Comparison of ENCODE assay signal across 25 mouse cellular contexts in genomic region chr7:130291179-130291578, GRCm38 (mm10).
DNase-seq lines count a peak whose midpoint lies in the region; ATAC-seq lines count a peak whose summit lies in the region.
"Had no signal": no experiment of that assay in that cellular context is flagged by ENCODE, and none has a peak within 500 bp of the region (broad histone marks: within the 10 kb centered on the region; RNA-seq: fewer than 3 reads in every experiment).

No protein-coding gene starts in this region.

- DNase-seq in heart, postnatal 36 days, result no peak
- DNase-seq in lung, postnatal 14 days, result no peak
- DNase-seq in layer of hippocampus, adult 9-11 months, result no peak
- DNase-seq: adrenal gland, postnatal 36 days; cerebellum, adult 11 months; cerebellum, adult 9-11 months; kidney, adult 11 months; liver, postnatal 0 days; right cerebral cortex, postnatal 25 days; spleen, adult 18-20 months; thymus, adult 2 months; thymus, postnatal 4 days had no signal

- WGBS in heart, embryonic 16.5 days, result 61% methylated on average over 6 of the region's 6 CpGs
- WGBS in lung, embryonic 16.5 days, result 66% methylated on average over 6 of the region's 6 CpGs
- WGBS in embryonic facial prominence, embryonic 15.5 days, result 67% methylated on average over 6 of the region's 6 CpGs
- 83% methylated on average over 6 of the region's 6 CpGs for WGBS in stomach, embryonic 16.5 days
- WGBS in midbrain, embryonic 13.5 days, result 81% methylated on average over 6 of the region's 6 CpGs

- no peak overlapping the region for H3K9ac ChIP-seq in heart, embryonic 16.5 days (ENCODE audit: low read length)
- no peak overlapping the region for H3K9ac ChIP-seq in lung, embryonic 16.5 days (ENCODE audit: low read length)
- H3K9ac ChIP-seq in embryonic facial prominence, embryonic 15.5 days, result no peak overlapping the region
- no peak overlapping the region for H3K9ac ChIP-seq in stomach, embryonic 16.5 days (ENCODE audit: low read length)
- no peak overlapping the region for H3K9ac ChIP-seq in midbrain, embryonic 13.5 days (replicated peaks)
- H3K9ac ChIP-seq: forebrain, embryonic 13.5 days; kidney, embryonic 15.5 days; liver, postnatal 0 days; midbrain, embryonic 15.5 days; neural tube, embryonic 12.5 days; stomach, embryonic 15.5 days had no signal

- peaks cover 31% of the 10 kb centered on the region for H3K4me1 ChIP-seq in heart, embryonic 16.5 days (ENCODE audit: control insufficient read depth, insufficient read depth, low read length)
- peaks cover 31% of the 10 kb centered on the region for H3K4me1 ChIP-seq in lung, embryonic 16.5 days (replicated peaks; ENCODE audit: control insufficient read depth, insufficient read depth, low read length)
- H3K4me1 ChIP-seq in embryonic facial prominence, embryonic 15.5 days, result peaks cover 60% of the 10 kb centered on the region
- peaks cover 20% of the 10 kb centered on the region for H3K4me1 ChIP-seq in stomach, embryonic 16.5 days (ENCODE audit: control insufficient read depth, insufficient read depth, low read length)
- H3K4me1 ChIP-seq in midbrain, embryonic 13.5 days (replicated peaks), result peaks cover 17% of the 10 kb centered on the region

- H3K36me3 ChIP-seq in heart, embryonic 16.5 days (ENCODE audit: control insufficient read depth, insufficient read depth), result no peaks in the 10 kb centered on the region
- H3K36me3 ChIP-seq in lung, embryonic 16.5 days (ENCODE audit: control insufficient read depth, insufficient read depth, low read length), result no peaks in the 10 kb centered on the region
- H3K36me3 ChIP-seq in embryonic facial prominence, embryonic 15.5 days, result no peaks in the 10 kb centered on the region
- H3K36me3 ChIP-seq in stomach, embryonic 16.5 days (ENCODE audit: control insufficient read depth, insufficient read depth, low read length), result no peaks in the 10 kb centered on the region
- H3K36me3 ChIP-seq in midbrain, embryonic 13.5 days, result no peaks in the 10 kb centered on the region
- H3K36me3 ChIP-seq: heart, embryonic 10.5 days; kidney, embryonic 15.5 days; midbrain, embryonic 15.5 days; neural tube, embryonic 12.5 days; stomach, embryonic 15.5 days had no signal

- H3K27me3 ChIP-seq in heart, embryonic 16.5 days (ENCODE audit: control insufficient read depth, insufficient read depth, low read length), result peaks cover 2% of the 10 kb centered on the region; the same call in 1 of the 2 replicates
- H3K27me3 ChIP-seq in lung, embryonic 16.5 days (ENCODE audit: control insufficient read depth, insufficient read depth, low read depth, low read length), result no peaks in the 10 kb centered on the region
- no peaks in the 10 kb centered on the region for H3K27me3 ChIP-seq in embryonic facial prominence, embryonic 15.5 days
- no peaks in the 10 kb centered on the region for H3K27me3 ChIP-seq in stomach, embryonic 16.5 days (ENCODE audit: control insufficient read depth, insufficient read depth, low read length)
- H3K27me3 ChIP-seq in midbrain, embryonic 13.5 days, result peaks cover 33% of the 10 kb centered on the region
- H3K27me3 ChIP-seq: kidney, embryonic 15.5 days; stomach, embryonic 15.5 days had no signal

- intact Hi-C loops in heart, postnatal 36 days (cut with DNase I), result no loop called here

- H3K4me2 ChIP-seq in heart, embryonic 16.5 days (ENCODE audit: low read depth, low read length), result no peak overlapping the region
- H3K4me2 ChIP-seq in lung, embryonic 16.5 days (ENCODE audit: low read depth, low read length), result no peak overlapping the region
- no peak overlapping the region for H3K4me2 ChIP-seq in embryonic facial prominence, embryonic 15.5 days (replicated peaks)
- no peak overlapping the region for H3K4me2 ChIP-seq in stomach, embryonic 16.5 days (ENCODE audit: low read depth, low read length)
- no peak overlapping the region for H3K4me2 ChIP-seq in midbrain, embryonic 13.5 days (replicated peaks)
- H3K4me2 ChIP-seq: forebrain, embryonic 13.5 days; kidney, embryonic 15.5 days; midbrain, embryonic 15.5 days; neural tube, embryonic 12.5 days; stomach, embryonic 15.5 days had no signal

- ATAC-seq in heart, embryonic 16.5 days (replicated peaks; ENCODE audit: extremely low read depth, insufficient read depth, low FRiP score), result no peak
- 0 out of 2 replicates have a peak, but pooled peaks have one; percentile 6 for ATAC-seq in lung, embryonic 16.5 days (ENCODE audit: low read depth)
- ATAC-seq in embryonic facial prominence, embryonic 15.5 days (ENCODE audit: insufficient number of reproducible peaks, low FRiP score, low TSS enrichment, low read depth), result no peak
- no peak for ATAC-seq in stomach, embryonic 16.5 days (ENCODE audit: insufficient read depth, low FRiP score)
- ATAC-seq in midbrain, embryonic 13.5 days, result no peak
- ATAC-seq: forebrain, embryonic 13.5 days; liver, postnatal 0 days; midbrain, embryonic 15.5 days had no signal

- peak overlapping the region; percentile 59 for H3K27ac ChIP-seq in heart, embryonic 16.5 days (ENCODE audit: low read length)
- peak overlapping the region; percentile 64 for H3K27ac ChIP-seq in lung, embryonic 16.5 days (ENCODE audit: low read length)
- peak overlapping the region; percentile 89; the same call in 1 of the 2 replicates for H3K27ac ChIP-seq in embryonic facial prominence, embryonic 15.5 days (replicated peaks)
- H3K27ac ChIP-seq in stomach, embryonic 16.5 days (ENCODE audit: low read length), result peak overlapping the region; percentile 19; the same call in 1 of the 2 replicates
- H3K27ac ChIP-seq in midbrain, embryonic 13.5 days, result no peak overlapping the region
- H3K27ac ChIP-seq: forebrain, embryonic 13.5 days; heart, embryonic 10.5 days; kidney, embryonic 15.5 days; left cerebral cortex, adult 2 months; midbrain, embryonic 15.5 days; neural tube, embryonic 12.5 days; stomach, embryonic 15.5 days had no signal

- H3K9me3 ChIP-seq in heart, embryonic 16.5 days (replicated peaks; ENCODE audit: control insufficient read depth, low read length), result no peaks in the 10 kb centered on the region
- H3K9me3 ChIP-seq in lung, embryonic 16.5 days (ENCODE audit: control insufficient read depth, low read length), result no peaks in the 10 kb centered on the region
- H3K9me3 ChIP-seq in embryonic facial prominence, embryonic 15.5 days (replicated peaks), result no peaks in the 10 kb centered on the region
- no peaks in the 10 kb centered on the region for H3K9me3 ChIP-seq in stomach, embryonic 16.5 days (replicated peaks; ENCODE audit: control insufficient read depth, low read length)
- H3K9me3 ChIP-seq in midbrain, embryonic 13.5 days, result no peaks in the 10 kb centered on the region
- H3K9me3 ChIP-seq: forebrain, embryonic 13.5 days; heart, embryonic 10.5 days; kidney, embryonic 15.5 days; midbrain, embryonic 15.5 days; neural tube, embryonic 12.5 days; stomach, embryonic 15.5 days had no signal

- no peak overlapping the region for H3K4me3 ChIP-seq in heart, embryonic 16.5 days (ENCODE audit: low read length)
- no peak overlapping the region for H3K4me3 ChIP-seq in lung, embryonic 16.5 days (ENCODE audit: low read length)
- no peak overlapping the region for H3K4me3 ChIP-seq in embryonic facial prominence, embryonic 15.5 days (replicated peaks)
- no peak overlapping the region for H3K4me3 ChIP-seq in stomach, embryonic 16.5 days (replicated peaks; ENCODE audit: low read length)
- no peak overlapping the region for H3K4me3 ChIP-seq in midbrain, embryonic 13.5 days (replicated peaks)
- H3K4me3 ChIP-seq: erythroblast, embryonic 14.5 days; forebrain, embryonic 13.5 days; kidney, embryonic 15.5 days; left cerebral cortex, adult 2 months; midbrain, embryonic 15.5 days; neural tube, embryonic 12.5 days; stomach, embryonic 15.5 days had no signal
